Mouse (Mus musculus) spleen, adult 2 months (tissue): ENCODE measurements around the gene Klhl35. TPM values are rescaled to one million over a fixed set of nuclear protein-coding genes. Genes with fewer than 3 reads are reported as not detected.

ENCODE experiments used
- DNase-seq, 2 experiments: peaks; one replicate each; pipeline versions ENCODE4 v3.0.0 to v3.0.0-alpha.2; 2012 to 2021; ENCODE audit warnings: low spot score in 2 of 2, low read depth in 1 of 2
- H3K27ac ChIP-seq: fragments of 200-500 bp; 2 replicates; pipeline ENCODE4 v1.5.1; 2012; ENCODE audit warnings: low read length, inconsistent platforms; ENCODE audit not compliant: insufficient read depth
- H3K27me3 ChIP-seq: fragments of 200-500 bp; 2 replicates; pipeline ENCODE4 v1.6.1; 2012; ENCODE audit warnings: mild to moderate bottlenecking, moderate library complexity, low read length, inconsistent platforms; ENCODE audit not compliant: control insufficient read depth, insufficient read depth
- H3K36me3 ChIP-seq: fragments of 200-500 bp; 2 replicates; pipeline ENCODE4 v1.6.1; 2012; ENCODE audit warnings: mild to moderate bottlenecking, low read length, inconsistent platforms; ENCODE audit not compliant: control insufficient read depth, insufficient read depth
- H3K4me1 ChIP-seq: fragments of 200-500 bp; 2 replicates; pipeline ENCODE4 v1.6.1; 2011; ENCODE audit warnings: inconsistent platforms; ENCODE audit not compliant: control insufficient read depth, insufficient read depth, insufficient read length
- H3K4me3 ChIP-seq: fragments of 200-500 bp; 2 replicates; pipeline ENCODE4 v1.5.1; 2011; ENCODE audit warnings: mild to moderate bottlenecking, inconsistent platforms; ENCODE audit not compliant: insufficient read depth, insufficient read length; ENCODE audit errors: extremely low read depth
- CTCF ChIP-seq: fragments of 200-500 bp; IDR thresholded peaks from 2 replicates; pipeline ENCODE4 v1.5.1; 2011; ENCODE audit warnings: mild to moderate bottlenecking, inconsistent platforms; ENCODE audit not compliant: insufficient read depth, insufficient read length, insufficient replicate concordance; ENCODE audit errors: extremely low read depth
- POLR2A ChIP-seq: fragments of 200-500 bp; IDR thresholded peaks from 2 replicates; pipeline ENCODE4 v1.6.1; 2011; ENCODE audit warnings: low read depth, low read length, inconsistent platforms
- WGBS: fragments of 180-500 bp; shearing (Covaris S2); methylation state at CpG from one replicate; pipeline ENCODE4 v1.1.7; 2018; 5-methylcytosine and 5-hydroxymethylcytosine counted together
- polyA plus RNA-seq: library from polyadenylated mRNA; depleted of rRNA; stranded (reverse); fragments of >200 nt; gene quantifications from 2 replicates; pipeline ENCODE4 v1.2.3, GENCODE M21; 2012; rRNA removed

Gene Klhl35
- polyA plus RNA-seq, 1 experiment = 1.3 TPM

DNA sequence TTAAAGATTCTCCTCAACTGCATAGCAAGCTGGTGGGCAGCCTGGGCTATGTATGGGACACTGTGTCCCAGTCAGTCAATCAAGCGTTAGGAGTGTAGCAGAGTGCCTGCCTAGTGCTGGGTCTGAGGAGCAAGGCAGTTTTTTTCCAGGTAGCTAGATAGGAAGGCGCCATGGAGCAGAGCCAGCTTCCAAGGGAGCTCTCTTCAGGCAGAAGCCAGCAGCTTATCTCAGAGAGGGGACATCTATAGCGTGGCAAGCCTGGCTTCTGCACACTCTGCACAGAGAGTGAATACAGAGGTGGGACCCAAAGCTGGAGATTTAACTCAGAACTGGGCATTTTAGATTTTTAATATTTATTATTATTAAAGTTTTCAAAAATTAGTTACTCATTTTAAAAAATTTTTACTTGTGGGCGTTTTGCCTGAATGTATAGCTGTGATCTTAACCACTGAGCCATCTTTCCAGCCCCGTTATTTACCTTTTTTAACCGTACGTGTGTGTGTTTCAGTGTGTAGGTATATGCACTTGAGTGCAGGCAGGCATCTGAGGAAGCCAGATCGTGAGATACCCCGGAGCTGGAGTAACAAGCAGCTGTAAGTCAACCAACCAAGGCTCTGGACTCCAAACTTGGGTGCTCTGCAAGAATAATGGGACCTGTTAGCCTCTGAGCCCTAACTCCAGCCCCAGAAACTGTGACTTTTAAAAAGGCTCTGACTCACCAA, 50.4 kb downstream of the Klhl35 start:
- 85% methylated on average over 9 of the region's 9 CpGs for WGBS

DNA sequence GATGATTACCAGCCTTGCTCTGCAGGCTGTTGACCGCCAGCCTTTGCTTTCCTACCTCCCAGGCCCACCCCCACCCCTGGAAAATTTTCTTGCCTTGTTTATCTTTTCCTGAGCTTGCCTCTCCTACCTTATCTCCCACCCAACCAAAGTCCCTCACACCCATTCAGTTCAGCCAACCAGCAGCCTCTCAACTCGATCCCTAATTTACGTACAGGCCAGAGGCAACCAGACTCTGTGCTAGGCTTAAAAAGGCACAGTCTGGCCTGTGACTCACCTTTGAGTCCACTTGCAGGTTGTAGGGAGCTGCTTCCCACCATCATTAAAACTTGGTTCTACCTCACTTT, 51.0 kb downstream of the Klhl35 start:
- WGBS = 83% methylated on average over 3 of the region's 3 CpGs
- TF ChIP-seq CTCF (no peak), POLR2A (no peak)
- Histone ChIP-seq H3K4me1 (no peaks in the 10 kb centered on the region), H3K36me3 (no peaks in the 10 kb centered on the region), H3K27ac (no peak overlapping the region), H3K27me3 (no peaks in the 10 kb centered on the region), H3K4me3 (no peak overlapping the region)
- DNase-seq = no peak

More for the DNA sequence above, 50.4 kb downstream of the Klhl35 start:
- Histone ChIP-seq H3K36me3 (no peaks in the 10 kb centered on the region), H3K27me3 (no peaks in the 10 kb centered on the region), H3K4me3 (no peak overlapping the region), H3K27ac (no peak overlapping the region), H3K4me1 (no peaks in the 10 kb centered on the region)
- TF ChIP-seq POLR2A (no peak), CTCF (no peak)
- no peak for DNase-seq

DNA sequence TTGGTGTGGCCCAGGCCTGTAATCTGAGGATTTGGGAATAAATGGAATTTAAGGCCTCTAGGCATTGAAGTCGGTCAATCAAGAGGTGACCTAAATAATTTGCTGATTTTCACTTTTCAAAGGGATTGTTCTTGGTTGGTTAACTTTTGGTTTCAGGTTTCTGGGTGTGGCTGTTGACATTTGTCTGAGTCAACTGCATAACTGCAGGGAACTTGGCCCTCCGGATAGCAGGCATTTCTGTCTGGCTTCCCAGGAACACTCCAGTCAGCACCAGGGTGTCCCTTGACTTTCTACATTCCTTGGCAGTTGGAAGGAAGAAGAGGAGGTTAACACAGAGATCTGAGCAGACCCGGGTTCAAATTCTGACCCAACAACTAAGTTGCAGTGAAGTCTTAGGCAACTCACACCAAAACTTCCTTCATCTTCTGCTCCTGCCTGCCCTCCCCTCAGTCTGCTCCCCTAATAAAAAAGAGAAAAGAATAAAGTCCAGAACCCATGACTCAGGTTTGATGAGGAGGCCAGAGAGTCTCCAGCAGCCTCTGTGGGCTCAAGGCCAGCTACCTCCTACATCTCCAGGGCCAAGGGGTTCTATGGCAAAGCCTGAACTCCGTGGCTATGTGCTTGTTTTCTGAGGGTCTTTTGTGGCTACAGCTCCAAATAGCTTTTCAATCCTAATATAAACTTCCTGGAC, 53.3 kb downstream of the Klhl35 start:
- no peak for DNase-seq
- H3K4me1 ChIP-seq = no peaks in the 10 kb centered on the region
- no peak overlapping the region for H3K4me3 ChIP-seq
- TF ChIP-seq POLR2A (no peak), CTCF (no peak)
- 68% methylated on average over 4 of the region's 4 CpGs for WGBS
- H3K36me3 ChIP-seq = no peaks in the 10 kb centered on the region
- no peaks in the 10 kb centered on the region for H3K27me3 ChIP-seq
- no peak overlapping the region for H3K27ac ChIP-seq

DNA sequence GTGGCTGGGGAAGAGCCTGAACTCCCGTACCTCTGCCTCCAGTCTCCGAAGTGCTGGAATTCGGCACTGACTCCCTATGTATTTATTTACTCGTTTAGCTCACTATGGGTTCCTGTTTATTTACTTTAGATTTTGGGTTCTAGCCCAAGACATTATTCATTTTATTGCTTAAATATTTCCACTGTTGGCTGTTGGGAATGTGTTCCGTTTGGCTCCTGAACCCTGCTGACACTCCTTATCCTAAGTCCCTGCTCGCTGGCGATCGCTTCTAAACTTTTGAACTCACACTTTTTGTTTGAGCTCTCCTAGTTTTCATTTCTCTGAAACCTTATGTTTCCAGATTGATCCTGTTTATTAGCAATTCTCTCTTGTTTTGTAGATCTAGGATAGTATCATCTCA, 57.3 kb downstream of the Klhl35 start:
- DNase-seq = no peak
- H3K27me3 ChIP-seq = no peaks in the 10 kb centered on the region
- no peaks in the 10 kb centered on the region for H3K4me1 ChIP-seq
- H3K27ac ChIP-seq = no peak overlapping the region
- H3K4me3 ChIP-seq = no peak overlapping the region
- WGBS = 90% methylated on average over 8 of the region's 8 CpGs
- TF ChIP-seq POLR2A = no peak
- TF ChIP-seq CTCF = no peak
- no peaks in the 10 kb centered on the region for H3K36me3 ChIP-seq

Other genes starting within 250 kb of the Klhl35 start
- gene Mogat2, start 227.4 kb upstream of the Klhl35 start, polyA plus RNA-seq = 0.21 and 0.47 TPM in 2 replicates
- 0.39 and 0.65 TPM in 2 replicates for gene Map6, start 198.6 kb upstream of the Klhl35 start, polyA plus RNA-seq
- gene Serpinh1, start 112.8 kb upstream of the Klhl35 start, polyA plus RNA-seq = 69.3 and 84.2 TPM in 2 replicates
- 12.0 and 14.8 TPM in 2 replicates for gene Gdpd5, start 84.6 kb upstream of the Klhl35 start, polyA plus RNA-seq
- gene Rps3, start 17.7 kb downstream of the Klhl35 start, polyA plus RNA-seq = 324 and 363 TPM in 2 replicates
- gene Arrb1, start 69.5 kb downstream of the Klhl35 start, polyA plus RNA-seq = 64.6 and 66.0 TPM in 2 replicates
- gene Tpbgl, start 161.1 kb downstream of the Klhl35 start, polyA plus RNA-seq = 5.5 and 9.1 TPM in 2 replicates
- 39.1 and 45.7 TPM in 2 replicates for gene Slco2b1, start 245.3 kb downstream of the Klhl35 start, polyA plus RNA-seq